Mouse (Mus musculus) small intestine, adult 2 months (tissue): ENCODE data around the gene Trim41. TPM values are rescaled to one million over a fixed set of nuclear protein-coding genes. Genes with fewer than 3 reads are reported as not detected.

Experiments used
- H3K27ac ChIP-seq: fragments of 200-500 bp; 2 replicates; pipeline ENCODE4 v1.5.1; 2012; ENCODE audit warnings: low read depth, low read length, control low read depth, inconsistent platforms; ENCODE audit not compliant: insufficient read depth
- H3K27me3 ChIP-seq: fragments of 200-500 bp; 2 replicates; pipeline ENCODE4 v1.6.1; 2012; ENCODE audit warnings: mild to moderate bottlenecking, moderate library complexity, low read length, inconsistent platforms; ENCODE audit not compliant: control insufficient read depth, insufficient read depth
- H3K36me3 ChIP-seq: fragments of 200-500 bp; 2 replicates; pipeline ENCODE4 v1.6.1; 2012; ENCODE audit warnings: mild to moderate bottlenecking, low read length, control low read depth, inconsistent platforms; ENCODE audit not compliant: control insufficient read depth, insufficient read depth
- H3K4me1 ChIP-seq: fragments of 200-500 bp; 2 replicates; pipeline ENCODE4 v1.6.1; 2012; ENCODE audit warnings: low read length, inconsistent platforms, mixed read lengths; ENCODE audit not compliant: control insufficient read depth, insufficient read depth, insufficient read length
- H3K4me3 ChIP-seq: fragments of 200-500 bp; 2 replicates; pipeline ENCODE4 v1.5.1; 2012; ENCODE audit warnings: low read depth, mild to moderate bottlenecking, control low read depth, inconsistent platforms, low read length, moderate library complexity
- CTCF ChIP-seq: fragments of 200-500 bp; IDR thresholded peaks from 2 replicates; pipeline ENCODE4 v1.5.1; 2012; ENCODE audit warnings: low read depth, mild to moderate bottlenecking, control low read depth, inconsistent platforms, low read length, moderate library complexity, mixed read lengths; ENCODE audit not compliant: insufficient replicate concordance, insufficient read length; ENCODE audit errors: extremely low read depth
- POLR2A ChIP-seq: fragments of 200-500 bp; IDR thresholded peaks from 2 replicates; pipeline ENCODE4 v1.6.1; 2012; ENCODE audit warnings: low read depth, mild to moderate bottlenecking, control low read depth, inconsistent platforms, low read length, moderate library complexity
- WGBS: fragments of 180-500 bp; shearing (Covaris S2); methylation state at CpG from one replicate; pipeline ENCODE4 v1.1.7; 2018; 5-methylcytosine and 5-hydroxymethylcytosine counted together
- polyA plus RNA-seq: library from polyadenylated mRNA; depleted of rRNA; stranded (reverse); fragments of >200 nt; gene quantifications from 2 replicates; pipeline ENCODE4 v1.2.3, GENCODE M21; 2012

Gene Trim41
- polyA plus RNA-seq, 1 experiment, result 18.7 TPM

DNA sequence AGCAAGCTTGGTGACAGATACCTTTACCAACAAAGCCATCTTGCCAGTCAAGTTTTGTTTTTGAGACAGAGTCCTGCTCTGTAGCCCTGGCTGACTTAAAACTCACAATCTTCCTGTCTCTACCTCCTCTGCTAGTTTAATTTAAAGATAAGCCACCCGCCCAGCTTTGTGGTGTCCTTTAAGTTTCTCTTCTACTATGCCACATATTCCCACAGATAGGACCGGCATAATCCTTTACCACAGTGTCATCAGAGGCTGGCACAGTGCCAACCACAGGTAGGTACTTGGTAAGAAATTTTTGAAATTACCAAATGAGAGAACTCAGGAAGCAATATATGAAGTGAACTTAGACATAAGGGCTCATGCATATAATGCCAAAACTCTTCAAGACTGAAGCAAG lies 7.0 kb downstream of the Trim41 start:
- WGBS, result 42% methylated on average over 2 of the region's 2 CpGs
- Histone ChIP-seq H3K36me3 (peaks cover 60% of the 10 kb centered on the region), H3K4me1 (0 out of 2 replicates have a peak, but pooled peaks cover 2% of the 10 kb centered on the region), H3K27ac (no peak overlapping the region), H3K27me3 (no peaks in the 10 kb centered on the region), H3K4me3 (no peak overlapping the region)
- TF ChIP-seq CTCF, result no peak
- TF ChIP-seq POLR2A, result no peak

DNA sequence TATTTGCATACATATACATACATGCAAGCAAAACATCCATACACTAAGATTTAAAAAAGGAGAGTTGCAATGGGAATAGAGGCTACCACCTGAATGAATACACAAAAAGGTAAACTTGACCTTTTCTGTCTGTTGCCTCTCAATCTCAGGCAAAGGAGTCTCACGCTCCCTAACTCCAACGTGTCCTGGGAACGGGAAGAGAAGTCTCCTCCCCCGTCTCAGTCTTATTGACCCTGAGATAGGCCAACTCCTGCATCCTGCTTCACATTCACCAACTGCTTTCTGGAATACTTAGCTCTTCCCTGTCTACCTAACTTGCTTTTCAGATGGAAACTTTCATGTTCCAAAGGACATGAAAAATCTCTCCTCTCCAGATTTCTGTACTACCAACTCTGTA lies 7.7 kb downstream of the Trim41 start:
- Histone ChIP-seq H3K27me3 (no peaks in the 10 kb centered on the region), H3K36me3 (peaks cover 63% of the 10 kb centered on the region), H3K4me1 (0 out of 2 replicates have a peak, but pooled peaks cover under 1% of the 10 kb centered on the region), H3K4me3 (no peak overlapping the region), H3K27ac (no peak overlapping the region)
- 45% methylated on average over 4 of the region's 4 CpGs for WGBS
- no peak for TF ChIP-seq POLR2A
- no peak for TF ChIP-seq CTCF

GRCm38 (mm10) chr11:48808737-48809433 lies 8.3 kb downstream of the Trim41 start:
- Histone ChIP-seq H3K4me3 (no peak overlapping the region), H3K27ac (no peak overlapping the region), H3K27me3 (no peaks in the 10 kb centered on the region), H3K4me1 (no peaks in the 10 kb centered on the region), H3K36me3 (peaks cover 68% of the 10 kb centered on the region)
- 73% methylated on average over 16 of the region's 16 CpGs for WGBS
- TF ChIP-seq POLR2A (no peak), CTCF (no peak)

GRCm38 (mm10) chr11:48808304-48808646 lies 8.9 kb downstream of the Trim41 start:
- Histone ChIP-seq H3K27ac (no peak overlapping the region), H3K4me3 (no peak overlapping the region), H3K4me1 (no peaks in the 10 kb centered on the region), H3K27me3 (no peaks in the 10 kb centered on the region), H3K36me3 (peaks cover 72% of the 10 kb centered on the region)
- TF ChIP-seq POLR2A (no peak), CTCF (no peak)

GRCm38 (mm10) chr11:48807563-48808303 lies 9.4 kb downstream of the Trim41 start:
- Histone ChIP-seq H3K4me3 (no peak overlapping the region), H3K27me3 (no peaks in the 10 kb centered on the region), H3K36me3 (peaks cover 76% of the 10 kb centered on the region), H3K27ac (no peak overlapping the region), H3K4me1 (no peaks in the 10 kb centered on the region)
- WGBS, result 65% methylated on average over 14 of the region's 14 CpGs
- TF ChIP-seq POLR2A (no peak), CTCF (no peak)

GRCm38 (mm10) chr11:48806856-48807562 lies 10.1 kb downstream of the Trim41 start:
- Histone ChIP-seq H3K36me3 (peaks cover 80% of the 10 kb centered on the region), H3K27ac (no peak overlapping the region), H3K27me3 (no peaks in the 10 kb centered on the region), H3K4me1 (0 out of 2 replicates have a peak, but pooled peaks cover 2% of the 10 kb centered on the region), H3K4me3 (no peak overlapping the region)
- 66% methylated on average over 21 of the region's 21 CpGs for WGBS
- TF ChIP-seq CTCF (no peak), POLR2A (no peak)

DNA sequence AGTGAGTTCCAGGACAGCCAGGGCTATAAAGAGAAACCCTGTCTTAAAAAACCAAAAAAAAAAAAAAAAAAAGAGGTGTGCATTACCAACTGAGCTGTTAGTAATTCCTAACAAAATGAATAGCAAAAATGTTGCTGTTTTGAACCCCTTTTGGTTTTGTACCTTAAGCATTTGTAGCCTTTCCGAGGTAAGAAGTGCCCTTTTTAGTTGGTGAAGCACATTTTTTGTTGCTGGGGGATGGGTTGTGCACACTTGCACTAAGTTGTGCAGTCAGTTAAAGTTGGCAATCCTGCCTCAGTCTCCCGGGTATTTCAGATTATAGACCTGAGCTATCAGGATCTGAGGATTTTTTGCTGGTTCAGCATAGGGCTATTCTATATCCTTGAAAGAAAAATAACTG lies 12.2 kb downstream of the Trim41 start:
- Histone ChIP-seq H3K4me1 (peaks cover 5% of the 10 kb centered on the region; the same call in 1 of the 2 replicates), H3K4me3 (no peak overlapping the region), H3K36me3 (peaks cover 73% of the 10 kb centered on the region), H3K27me3 (no peaks in the 10 kb centered on the region), H3K27ac (no peak overlapping the region)
- TF ChIP-seq POLR2A (no peak), CTCF (no peak)
- 65% methylated on average over 2 of the region's 2 CpGs for WGBS
